Mouse (Mus musculus) neural tube, embryonic 10.5 days (tissue): ENCODE results near the gene C8a.

ENCODE experiments used
- DNase-seq: peaks from one replicate; pipeline ENCODE4 v3.0.0-alpha.2; 2017; ENCODE audit warnings: low spot score; ENCODE audit errors: extremely low spot score

Gene C8a

DNA sequence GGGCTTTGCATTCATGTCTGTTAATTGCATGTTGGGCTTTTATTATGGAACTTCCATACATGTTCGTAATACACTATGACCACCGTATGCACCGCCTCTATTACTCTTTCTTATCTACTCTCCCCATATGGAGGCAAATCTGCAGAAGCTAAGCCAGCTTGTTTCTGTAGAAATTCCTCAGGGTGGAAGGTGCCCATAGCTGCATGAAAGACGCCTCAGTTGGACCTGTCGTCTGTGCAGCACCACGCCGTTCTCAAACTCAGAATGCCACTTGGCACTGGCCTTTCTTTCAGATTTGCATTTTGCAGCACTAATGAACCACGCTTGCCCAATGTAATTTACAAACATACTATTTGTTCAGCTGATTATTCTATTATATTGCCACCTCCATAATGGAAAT is 106.6 kb downstream of the C8a start:
- no peak for DNase-seq

DNA sequence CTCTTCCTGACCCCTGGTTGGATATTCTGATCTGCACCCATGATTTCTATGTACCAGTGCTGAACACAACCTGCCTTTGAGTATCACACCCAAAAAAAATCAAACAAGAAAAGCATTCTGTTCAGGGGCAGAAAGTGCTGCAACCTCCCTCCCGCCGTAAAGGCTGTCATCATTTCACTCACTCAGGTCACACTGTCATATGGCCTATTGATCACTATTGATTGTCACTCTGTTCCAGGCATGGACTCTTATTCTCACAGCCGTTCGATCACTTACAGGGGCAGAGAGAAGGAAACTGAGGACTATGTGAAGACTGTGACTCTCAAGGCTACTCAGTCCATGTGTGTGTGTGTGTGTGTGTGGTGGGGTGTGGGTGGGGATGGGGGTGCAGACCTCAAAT is 108.0 kb downstream of the C8a start:
- no peak for DNase-seq

DNA sequence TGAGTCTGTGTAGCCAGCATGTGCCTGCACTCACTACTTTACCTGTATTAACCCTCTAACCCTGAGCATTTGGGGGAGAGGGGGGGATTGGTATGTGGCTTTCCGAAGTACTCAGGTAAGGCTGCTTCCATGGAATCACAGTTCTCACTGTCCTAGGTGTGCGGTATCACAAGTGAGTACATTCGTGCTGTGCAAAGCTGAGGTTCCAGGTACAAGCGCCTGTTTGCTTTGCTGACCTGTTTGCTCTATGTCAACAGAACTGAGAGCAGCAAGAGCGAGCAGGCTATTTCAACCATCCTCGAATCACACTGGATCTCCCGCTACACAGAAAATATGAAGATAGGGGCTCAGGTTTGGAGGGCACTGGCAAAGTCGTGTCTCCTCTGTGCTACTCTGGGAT is 110.1 kb downstream of the C8a start, which contains the start of gene C8b:
Gene C8b (plus strand): TSS at position 253 of the 400 bp plus-strand sequence.
- no peak for DNase-seq
